Mouse (Mus musculus): ENCODE measurements at regions not wholly inside any gene's neighbourhood (a gene's known extent, or its start where the extent isn't known, plus 50 kb on each side); places are given as distances from the start of the nearest gene placed in this dataset.

GRCm38 (mm10) chr2:21267149-21267761 is 61.7 kb downstream of the Thnsl1 start:
- DNase-seq (ENCODE audit: low spot score), result no peak

GRCm38 (mm10) chr2:21269989-21270846 is 64.7 kb downstream of the Thnsl1 start:
- DNase-seq (ENCODE audit: low spot score), result no peak

GRCm38 (mm10) chr2:21273416-21273815 is 67.9 kb downstream of the Thnsl1 start:
- DNase-seq (ENCODE audit: low spot score), result no peak

GRCm38 (mm10) chr2:21275315-21275714 is 69.8 kb downstream of the Thnsl1 start:
- no peak for DNase-seq (ENCODE audit: low spot score)

- peak; percentile 59 for DNase-seq (ENCODE audit: low spot score)
Measured at GRCm38 (mm10) chr2:21280794-21281420, 75.4 kb downstream of the Thnsl1 start.

- no peak for DNase-seq (ENCODE audit: low spot score)
Measured at GRCm38 (mm10) chr2:21282505-21283200, 77.1 kb downstream of the Thnsl1 start.

- no peak for DNase-seq (ENCODE audit: low spot score)
Measured at GRCm38 (mm10) chr2:21284881-21285280, 79.4 kb downstream of the Thnsl1 start.

GRCm38 (mm10) chr2:21287786-21288185 is 79.6 kb upstream of the Gpr158 start:
- no peak for DNase-seq (ENCODE audit: low spot score)

- no peak for DNase-seq (ENCODE audit: low spot score)
Measured at GRCm38 (mm10) chr2:21292669-21293151, 74.6 kb upstream of the Gpr158 start.

GRCm38 (mm10) chr2:21294002-21294401 is 73.3 kb upstream of the Gpr158 start:
- no peak for DNase-seq (ENCODE audit: low spot score)

- DNase-seq (ENCODE audit: low spot score), result no peak
Measured at GRCm38 (mm10) chr2:21299681-21300080, 67.7 kb upstream of the Gpr158 start.

Measured in layer of hippocampus, adult 9-10 months (tissue).